Mouse (Mus musculus) C3H10T1/2 (cell line): Measurements from ENCODE around the gene Spo11. TPM values are rescaled to one million over a fixed set of nuclear protein-coding genes. Genes with fewer than 3 reads are reported as not detected.

Experiments
- polyA plus RNA-seq, 2 experiments: library from polyadenylated mRNA; unstranded; fragments of >200 nt; fragmentation: generic; extraction: Trizol; gene quantifications; one replicate each; pipeline ENCODE4 v1.2.1; 2012; ENCODE audit warnings: missing spikeins in 2 of 2

The Spo11 gene
- polyA plus RNA-seq = not detected

GRCm38 (mm10) chr2:172977409-172978130 lies at the start of gene Spo11:
Gene Spo11, plus strand, starts transcription at chr2:172977700.

GRCm38 (mm10) chr2:172940003-172940798 lies 37.3 kb upstream of the Spo11 start, which contains the start of gene Bmp7:
Gene Bmp7, minus strand, starts transcription at chr2:172940321.

GRCm38 (mm10) chr2:172999630-173000284 lies 22.3 kb downstream of the Spo11 start, which contains the start of gene Rae1:
Gene Rae1, plus strand, starts transcription at chr2:173000117.

GRCm38 (mm10) chr2:173020430-173020829 lies 42.9 kb downstream of the Spo11 start, which contains the start of gene Rbm38:
Gene Rbm38, plus strand, starts transcription at chr2:173020498.

Other genes starting within 250 kb of the Spo11 start
- not detected for gene Bmp7, start 37.4 kb upstream of the Spo11 start, polyA plus RNA-seq
- gene Rae1, start 22.4 kb downstream of the Spo11 start, polyA plus RNA-seq = 10 to 100 TPM; 22.7 to 53.4 TPM
- 10 to 100 TPM in 1 of 2 experiments, 1 to 10 TPM in 1; 3.9 to 11.9 TPM for gene Rbm38, start 42.8 kb downstream of the Spo11 start, polyA plus RNA-seq
- gene Ctcfl, start 141.8 kb downstream of the Spo11 start, polyA plus RNA-seq = not detected
- gene Pck1, start 175.3 kb downstream of the Spo11 start, polyA plus RNA-seq = not detected
- 1 to 10 TPM in 1 of 2 experiments, under 1 TPM in 1; 0.04 to 1.3 TPM for gene Zbp1, start 241.2 kb downstream of the Spo11 start, polyA plus RNA-seq